ENCODE assay signal across 34 mouse cellular contexts in genomic region chr15:101091551-101091950, GRCm38 (mm10). TPM values are rescaled to one million over a fixed set of nuclear protein-coding genes. Genes with fewer than 3 reads are reported as not detected.
DNase-seq lines count a peak whose midpoint lies in the region; ATAC-seq lines count a peak whose summit lies in the region.
"Had no signal": no experiment of that assay in that cellular context is flagged by ENCODE, and none has a peak within 500 bp of the region (broad histone marks: within the 10 kb centered on the region; RNA-seq: fewer than 3 reads in every experiment).

No protein-coding gene starts in this region.

- no peak for ATAC-seq in hindbrain, embryonic 13.5 days (ENCODE audit: low FRiP score)
- no peak for ATAC-seq in hindbrain, embryonic 11.5 days (ENCODE audit: low FRiP score)
- no peak for ATAC-seq in neural tube, embryonic 13.5 days (ENCODE audit: low read depth)
- no peak for ATAC-seq in neural tube, embryonic 15.5 days (ENCODE audit: low FRiP score)
- ATAC-seq: forebrain, embryonic 13.5 days; forebrain, embryonic 16.5 days; hindbrain, embryonic 16.5 days; inflammation-experienced regulatory T-cells, adult 6 months; intestine, embryonic 16.5 days; Patski had no signal

- no peak overlapping the region for H3K4me2 ChIP-seq in hindbrain, embryonic 13.5 days
- H3K4me2 ChIP-seq in hindbrain, embryonic 11.5 days (replicated peaks; ENCODE audit: low read depth, low read length) = no peak overlapping the region
- no peak overlapping the region for H3K4me2 ChIP-seq in neural tube, embryonic 13.5 days
- H3K4me2 ChIP-seq in neural tube, embryonic 15.5 days = no peak overlapping the region
- H3K4me2 ChIP-seq: embryonic facial prominence, embryonic 13.5 days; forebrain, embryonic 13.5 days; heart, embryonic 12.5 days; heart, embryonic 15.5 days had no signal

- no peak overlapping the region for H3K4me3 ChIP-seq in hindbrain, embryonic 13.5 days
- no peak overlapping the region for H3K4me3 ChIP-seq in hindbrain, embryonic 11.5 days (ENCODE audit: low read depth, low read length)
- H3K4me3 ChIP-seq in neural tube, embryonic 13.5 days = no peak overlapping the region
- no peak overlapping the region for H3K4me3 ChIP-seq in neural tube, embryonic 15.5 days (replicated peaks)
- H3K4me3 ChIP-seq: embryonic facial prominence, embryonic 13.5 days; erythroblast, embryonic 14.5 days; forebrain, embryonic 13.5 days; gastrocnemius, adult 2 months; heart, embryonic 12.5 days; heart, embryonic 15.5 days had no signal

- H3K27ac ChIP-seq in hindbrain, embryonic 13.5 days = peak overlapping the region; percentile 89
- no peak overlapping the region for H3K27ac ChIP-seq in hindbrain, embryonic 11.5 days (ENCODE audit: low read depth, low read length)
- H3K27ac ChIP-seq in neural tube, embryonic 13.5 days (replicated peaks) = peak overlapping the region; percentile 85
- H3K27ac ChIP-seq in neural tube, embryonic 15.5 days (replicated peaks) = no peak overlapping the region
- H3K27ac ChIP-seq: heart, embryonic 15.5 days had no signal

- 95% methylated on average over 8 of the region's 8 CpGs for WGBS in hindbrain, embryonic 13.5 days
- WGBS in hindbrain, embryonic 11.5 days = 95% methylated on average over 8 of the region's 8 CpGs
- 94% methylated on average over 8 of the region's 8 CpGs for WGBS in neural tube, embryonic 13.5 days
- WGBS in neural tube, embryonic 15.5 days = 92% methylated on average over 8 of the region's 8 CpGs

- H3K9ac ChIP-seq in hindbrain, embryonic 13.5 days = no peak overlapping the region
- no peak overlapping the region for H3K9ac ChIP-seq in hindbrain, embryonic 11.5 days (ENCODE audit: low read depth, low read length)
- no peak overlapping the region for H3K9ac ChIP-seq in neural tube, embryonic 13.5 days
- no peak overlapping the region for H3K9ac ChIP-seq in neural tube, embryonic 15.5 days (replicated peaks)
- H3K9ac ChIP-seq: embryonic facial prominence, embryonic 13.5 days; forebrain, embryonic 13.5 days; heart, embryonic 12.5 days; heart, embryonic 15.5 days had no signal

- H3K36me3 ChIP-seq in hindbrain, embryonic 13.5 days = no peaks in the 10 kb centered on the region
- H3K36me3 ChIP-seq in hindbrain, embryonic 11.5 days (ENCODE audit: control insufficient read depth, insufficient read depth, low read length) = no peaks in the 10 kb centered on the region
- H3K36me3 ChIP-seq in neural tube, embryonic 13.5 days = no peaks in the 10 kb centered on the region
- H3K36me3 ChIP-seq in neural tube, embryonic 15.5 days = no peaks in the 10 kb centered on the region
- H3K36me3 ChIP-seq: embryonic facial prominence, embryonic 13.5 days; G1E; heart, embryonic 12.5 days; heart, embryonic 15.5 days had no signal

- no peaks in the 10 kb centered on the region for H3K9me3 ChIP-seq in hindbrain, embryonic 13.5 days
- H3K9me3 ChIP-seq in hindbrain, embryonic 11.5 days (ENCODE audit: control insufficient read depth, low read length) = no peaks in the 10 kb centered on the region
- H3K9me3 ChIP-seq in neural tube, embryonic 13.5 days = no peaks in the 10 kb centered on the region
- H3K9me3 ChIP-seq in neural tube, embryonic 15.5 days (replicated peaks) = no peaks in the 10 kb centered on the region
- H3K9me3 ChIP-seq: embryonic facial prominence, embryonic 13.5 days; forebrain, embryonic 13.5 days; heart, embryonic 12.5 days; heart, embryonic 15.5 days had no signal

- H3K27me3 ChIP-seq in hindbrain, embryonic 13.5 days = no peaks in the 10 kb centered on the region
- no peaks in the 10 kb centered on the region for H3K27me3 ChIP-seq in hindbrain, embryonic 11.5 days (ENCODE audit: control insufficient read depth, insufficient read depth, low read length)
- H3K27me3 ChIP-seq in neural tube, embryonic 13.5 days = peaks cover 6% of the 10 kb centered on the region; the same call in 1 of the 2 replicates
- H3K27me3 ChIP-seq in neural tube, embryonic 15.5 days (replicated peaks) = no peaks in the 10 kb centered on the region
- H3K27me3 ChIP-seq: embryonic facial prominence, embryonic 13.5 days; Patski had no signal

- DNase-seq in heart, adult 11 months = peak; percentile 81
- no peak for DNase-seq in heart, postnatal 4 days
- no peak for DNase-seq in hindbrain, embryonic 11.5 days (ENCODE audit: low spot score)
- DNase-seq in cerebellum, adult 9-11 months = no peak
- DNase-seq: adrenal gland, postnatal 10 days; adrenal gland, postnatal 36 days; B cell, adult 2 months; cerebellum, adult 18-20 months; cerebellum, adult 9-10 months; cerebellum, postnatal 25 days; gastrocnemius, adult 2 months; gastrocnemius, postnatal 14 days; heart, adult 18-20 months; heart, postnatal 10 days; heart, postnatal 36 days had no signal

- peaks cover 39% of the 10 kb centered on the region for H3K4me1 ChIP-seq in hindbrain, embryonic 13.5 days (replicated peaks)
- H3K4me1 ChIP-seq in hindbrain, embryonic 11.5 days (replicated peaks; ENCODE audit: control insufficient read depth, insufficient read depth, low read length) = peaks cover 14% of the 10 kb centered on the region
- H3K4me1 ChIP-seq in neural tube, embryonic 13.5 days (replicated peaks) = peaks cover 42% of the 10 kb centered on the region
- peaks cover 21% of the 10 kb centered on the region for H3K4me1 ChIP-seq in neural tube, embryonic 15.5 days

RNA-seq across cellular contexts. Expression of gene Fignl2, which starts 13.2 kb away (rescaled TPM):
- total RNA-seq in heart, postnatal 4 days (2021) = 1 to 10 TPM; 3.2 to 4.2 TPM
- polyA plus RNA-seq in hindbrain, embryonic 13.5 days (2015; fragmentation: Nextera tagmentation; extraction: Ambion mirVana) = 0.16 and 0.23 TPM in 2 replicates
- polyA plus RNA-seq in hindbrain, embryonic 11.5 days (2014; fragmentation: Nextera tagmentation; extraction: Ambion mirVana) = 1.2 and 2.1 TPM in 2 replicates
- 0.17 and 0.18 TPM in 2 replicates for polyA plus RNA-seq in neural tube, embryonic 13.5 days (2015; fragmentation: Nextera tagmentation; extraction: Ambion mirVana)
- polyA plus RNA-seq in neural tube, embryonic 15.5 days (2015; fragmentation: Nextera tagmentation; extraction: Ambion mirVana) = 0.20 and 0.22 TPM in 2 replicates
- total RNA-seq: CH12.LX; common myeloid progenitor, adult 5-6 weeks had no signal
- polyA plus RNA-seq: erythroblast, embryonic 14.5 days; forebrain, embryonic 13.5 days; forebrain, embryonic 16.5 days; G1E; inflammation-experienced regulatory T-cells, adult 6 months had no signal

RNA-seq across cellular contexts. Expression of gene Ankrd33, which starts 24.0 kb away (rescaled TPM):
- not detected for total RNA-seq in heart, postnatal 4 days (2021)
- polyA plus RNA-seq in hindbrain, embryonic 13.5 days (2015; fragmentation: Nextera tagmentation; extraction: Ambion mirVana) = not detected in 2 replicates
- polyA plus RNA-seq in hindbrain, embryonic 11.5 days (2014; fragmentation: Nextera tagmentation; extraction: Ambion mirVana) = not detected in 2 replicates
- not detected in 2 replicates for polyA plus RNA-seq in neural tube, embryonic 13.5 days (2015; fragmentation: Nextera tagmentation; extraction: Ambion mirVana)
- polyA plus RNA-seq in neural tube, embryonic 15.5 days (2015; fragmentation: Nextera tagmentation; extraction: Ambion mirVana) = not detected in 2 replicates
- total RNA-seq: CH12.LX; common myeloid progenitor, adult 5-6 weeks; G1E; gastrocnemius, adult 2 months; gastrocnemius, postnatal 14 days; gastrocnemius, postnatal 4 days; heart, adult 18-20 months; heart, postnatal 10 days; heart, postnatal 36 days had no signal
- polyA plus RNA-seq: embryonic facial prominence, embryonic 13.5 days; erythroblast, embryonic 14.5 days; forebrain, embryonic 13.5 days; forebrain, embryonic 16.5 days; frontal cortex, adult 2 months; G1E; heart, embryonic 12.5 days; heart, embryonic 15.5 days; hindbrain, embryonic 16.5 days; inflammation-experienced regulatory T-cells, adult 6 months; intestine, embryonic 16.5 days; Patski had no signal

RNA-seq across cellular contexts. Expression of gene Acvrl1, which starts 36.8 kb away (rescaled TPM):
- 10 to 100 TPM; 20.5 to 21.7 TPM for total RNA-seq in heart, postnatal 4 days (2021)
- polyA plus RNA-seq in hindbrain, embryonic 13.5 days (2015; fragmentation: Nextera tagmentation; extraction: Ambion mirVana) = 7.9 and 8.6 TPM in 2 replicates
- 4.8 and 5.5 TPM in 2 replicates for polyA plus RNA-seq in hindbrain, embryonic 11.5 days (2014; fragmentation: Nextera tagmentation; extraction: Ambion mirVana)
- 8.1 and 9.0 TPM in 2 replicates for polyA plus RNA-seq in neural tube, embryonic 13.5 days (2015; fragmentation: Nextera tagmentation; extraction: Ambion mirVana)
- polyA plus RNA-seq in neural tube, embryonic 15.5 days (2015; fragmentation: Nextera tagmentation; extraction: Ambion mirVana) = 9.5 and 12.6 TPM in 2 replicates
- polyA plus RNA-seq: erythroblast, embryonic 14.5 days; Patski had no signal

RNA-seq across cellular contexts. Expression of gene Gm47841, which starts 44.4 kb away (rescaled TPM):
- total RNA-seq in heart, postnatal 4 days (2021) = under 1 TPM; 0.26 to 0.68 TPM
- not detected in 2 replicates for polyA plus RNA-seq in hindbrain, embryonic 13.5 days (2015; fragmentation: Nextera tagmentation; extraction: Ambion mirVana)
- not detected in 2 replicates for polyA plus RNA-seq in hindbrain, embryonic 11.5 days (2014; fragmentation: Nextera tagmentation; extraction: Ambion mirVana)
- not detected in 2 replicates for polyA plus RNA-seq in neural tube, embryonic 13.5 days (2015; fragmentation: Nextera tagmentation; extraction: Ambion mirVana)
- polyA plus RNA-seq in neural tube, embryonic 15.5 days (2015; fragmentation: Nextera tagmentation; extraction: Ambion mirVana) = 0.14 TPM in 1 of 2 replicates, not detected in the other
- total RNA-seq: adrenal gland, adult 18-20 months; CH12.LX; common myeloid progenitor, adult 5-6 weeks; G1E; gastrocnemius, adult 2 months; gastrocnemius, postnatal 14 days; heart, adult 18-20 months; heart, postnatal 36 days had no signal
- polyA plus RNA-seq: embryonic facial prominence, embryonic 13.5 days; erythroblast, embryonic 14.5 days; forebrain, embryonic 13.5 days; forebrain, embryonic 16.5 days; frontal cortex, adult 2 months; G1E; heart, embryonic 12.5 days; heart, embryonic 15.5 days; hindbrain, embryonic 16.5 days; inflammation-experienced regulatory T-cells, adult 6 months; intestine, embryonic 16.5 days had no signal

Comparison
In these comparisons a context has a peak if more than half of its experiments do, and no peak if none do; other contexts are left out.
1. H3K27ac ChIP-seq: peak in hindbrain, embryonic 13.5 days (single experiment) and neural tube, embryonic 13.5 days (single experiment); none in hindbrain, embryonic 11.5 days (single experiment) and neural tube, embryonic 15.5 days (single experiment).